Mouse (Mus musculus) stomach, embryonic 14.5 days (tissue): ENCODE results near the gene Robo1. TPM values are rescaled to one million over a fixed set of nuclear protein-coding genes. Genes with fewer than 3 reads are reported as not detected.
A peak's percentile ranks its signal among the peaks of the same experiment; 100 is the strongest.

ENCODE experiments used
- ATAC-seq: fragments of 200-750 bp; cut with Nextera tagmentation; 2 replicates; pipeline ENCODE4 v1.8.0; 2017; ENCODE audit warnings: low read depth, moderate TSS enrichment; ENCODE audit not compliant: insufficient number of reproducible peaks, insufficient read depth, low FRiP score
- H3K27ac ChIP-seq: fragments of 300-500 bp; sonication (generic); 2 replicates; pipeline ENCODE4 v1.5.1; 2014; ENCODE audit warnings: mild to moderate bottlenecking, low read length, moderate library complexity, mixed read lengths
- H3K27me3 ChIP-seq: fragments of 300-500 bp; sonication (generic); 2 replicates; pipeline ENCODE4 v1.6.1; 2014; ENCODE audit warnings: low read length, control low read depth, mixed read lengths; ENCODE audit not compliant: control insufficient read depth, insufficient read depth
- H3K36me3 ChIP-seq: fragments of 300-500 bp; sonication (generic); 2 replicates; pipeline ENCODE4 v1.6.1; 2014; ENCODE audit warnings: mild to moderate bottlenecking, control low read depth, low read length, moderate library complexity, mixed read lengths; ENCODE audit not compliant: control insufficient read depth, insufficient read depth
- H3K4me1 ChIP-seq: fragments of 300-500 bp; sonication (generic); 2 replicates; pipeline ENCODE4 v1.6.1; 2014; ENCODE audit warnings: low read length, control low read depth, mixed read lengths; ENCODE audit not compliant: control insufficient read depth, insufficient read depth
- H3K4me2 ChIP-seq: fragments of 300-500 bp; sonication (generic); replicated peaks from 2 replicates; pipeline ENCODE4 v1.6.1; 2014; ENCODE audit warnings: low read depth, low read length, control low read depth
- H3K4me3 ChIP-seq: fragments of 300-500 bp; sonication (generic); 2 replicates; pipeline ENCODE4 v1.5.1; 2014; ENCODE audit warnings: low read depth, low read length, control low read depth
- H3K9ac ChIP-seq: fragments of 300-500 bp; sonication (generic); replicated peaks from 2 replicates; pipeline ENCODE4 v1.6.1; 2014; ENCODE audit warnings: low read depth, mild to moderate bottlenecking, control low read depth, low read length, moderate library complexity, mixed read lengths
- H3K9me3 ChIP-seq: fragments of 300-500 bp; sonication (generic); 2 replicates; pipeline ENCODE4 v1.6.1; 2016; ENCODE audit warnings: low read depth, low read length, control low read depth; ENCODE audit not compliant: control insufficient read depth
- WGBS: fragments of 180-500 bp; shearing (Covaris S2); extraction: QIAGEN DNeasy Blood & Tissue Kit; methylation state at CpG from one replicate; pipeline ENCODE4 v1.1.7; 2014; 5-methylcytosine and 5-hydroxymethylcytosine counted together
- polyA plus RNA-seq: library from polyadenylated mRNA; unstranded; fragments of >200 nt; fragmentation: Nextera tagmentation; extraction: Ambion mirVana; gene quantifications from 2 replicates; pipeline ENCODE4 v1.2.1, GENCODE M21; 2014

Robo1 gene
- polyA plus RNA-seq, 1 experiment from 2014 or later = 37.5 TPM

DNA sequence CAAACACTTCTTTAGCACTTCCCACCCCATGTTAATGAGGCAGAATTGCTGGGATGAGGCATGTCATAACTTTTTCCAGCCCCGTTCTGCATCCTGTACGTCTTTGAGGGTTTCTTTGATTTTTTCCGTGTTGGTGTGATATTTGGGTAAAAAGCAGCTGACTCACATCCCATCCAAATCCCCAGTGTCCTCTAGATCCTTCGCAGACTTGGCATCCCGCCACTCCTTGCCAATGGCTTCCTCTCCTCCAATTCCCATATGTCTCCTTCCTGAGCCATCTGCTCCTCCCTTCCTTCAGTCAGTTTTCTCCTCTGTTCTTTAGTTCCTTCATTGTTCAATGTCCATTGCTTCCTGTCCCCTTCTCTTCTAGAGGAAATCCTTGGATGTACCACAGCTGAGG lies 605.0 kb downstream of the Robo1 start:
- Histone ChIP-seq H3K4me3 (no peak overlapping the region), H3K36me3 (no peaks in the 10 kb centered on the region), H3K4me1 (no peaks in the 10 kb centered on the region), H3K27ac (no peak overlapping the region), H3K27me3 (no peaks in the 10 kb centered on the region), H3K9ac (no peak overlapping the region), H3K4me2 (no peak overlapping the region), H3K9me3 (no peaks in the 10 kb centered on the region)
- WGBS = 49% methylated on average over 5 of the region's 5 CpGs
- ATAC-seq = no peak

DNA sequence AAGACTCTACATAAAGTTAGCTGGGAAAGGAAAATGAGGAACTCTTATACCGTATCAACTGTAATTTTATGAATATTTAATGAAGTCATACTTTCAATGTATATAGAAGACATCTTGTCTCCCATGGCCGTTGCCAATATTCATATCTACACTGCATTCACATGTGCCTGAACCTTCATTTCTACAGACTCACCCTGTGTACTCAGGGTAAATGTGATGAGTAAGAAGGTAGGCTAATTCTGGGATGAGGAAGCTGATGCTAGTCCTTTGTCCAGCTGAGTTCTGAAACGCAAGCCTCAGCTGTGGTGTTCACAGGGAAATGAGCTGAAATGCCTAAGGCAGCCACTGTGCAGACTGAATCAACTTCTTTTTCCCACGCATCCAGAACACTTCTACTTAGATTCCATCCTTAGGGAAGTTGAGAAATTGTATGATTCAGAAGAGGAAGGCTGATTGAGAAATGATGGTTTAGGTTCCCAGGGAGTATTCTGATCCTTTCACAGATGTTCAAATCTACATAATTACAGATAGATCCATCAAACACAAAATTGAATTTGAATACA lies 606.0 kb downstream of the Robo1 start:
- Histone ChIP-seq H3K4me1 (no peaks in the 10 kb centered on the region), H3K9me3 (no peaks in the 10 kb centered on the region), H3K4me2 (no peak overlapping the region), H3K27me3 (no peaks in the 10 kb centered on the region), H3K36me3 (no peaks in the 10 kb centered on the region), H3K4me3 (no peak overlapping the region), H3K27ac (no peak overlapping the region), H3K9ac (no peak overlapping the region)
- 86% methylated on average over 4 of the region's 4 CpGs for WGBS
- ATAC-seq = no peak

DNA sequence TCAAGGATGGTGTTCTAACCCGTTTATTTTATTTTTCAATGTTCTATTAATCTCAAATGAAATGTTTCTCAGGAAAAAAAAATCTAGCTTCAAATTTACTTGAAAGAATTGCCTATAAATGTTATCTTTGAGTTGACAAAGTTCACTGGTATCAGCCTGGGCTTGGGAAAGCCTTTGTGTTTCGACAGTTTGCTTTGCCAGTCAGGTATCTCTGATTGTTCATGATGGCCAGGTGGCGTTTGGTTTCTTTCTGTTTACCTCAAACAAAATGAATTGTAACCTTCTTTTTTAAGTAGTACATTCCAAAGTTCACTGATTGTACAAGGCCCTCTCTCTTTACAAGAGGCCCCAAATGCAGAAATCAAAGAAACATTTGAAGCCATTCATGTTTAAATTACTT lies 611.9 kb downstream of the Robo1 start:
- Histone ChIP-seq H3K36me3 (no peaks in the 10 kb centered on the region), H3K4me1 (peaks cover 18% of the 10 kb centered on the region; the same call in 1 of the 2 replicates), H3K27me3 (no peaks in the 10 kb centered on the region), H3K9ac (no peak overlapping the region), H3K4me2 (no peak overlapping the region), H3K4me3 (no peak overlapping the region), H3K9me3 (no peaks in the 10 kb centered on the region), H3K27ac (no peak overlapping the region)
- 55% methylated on average over 3 of the region's 3 CpGs for WGBS
- peak; percentile 69 for ATAC-seq

DNA sequence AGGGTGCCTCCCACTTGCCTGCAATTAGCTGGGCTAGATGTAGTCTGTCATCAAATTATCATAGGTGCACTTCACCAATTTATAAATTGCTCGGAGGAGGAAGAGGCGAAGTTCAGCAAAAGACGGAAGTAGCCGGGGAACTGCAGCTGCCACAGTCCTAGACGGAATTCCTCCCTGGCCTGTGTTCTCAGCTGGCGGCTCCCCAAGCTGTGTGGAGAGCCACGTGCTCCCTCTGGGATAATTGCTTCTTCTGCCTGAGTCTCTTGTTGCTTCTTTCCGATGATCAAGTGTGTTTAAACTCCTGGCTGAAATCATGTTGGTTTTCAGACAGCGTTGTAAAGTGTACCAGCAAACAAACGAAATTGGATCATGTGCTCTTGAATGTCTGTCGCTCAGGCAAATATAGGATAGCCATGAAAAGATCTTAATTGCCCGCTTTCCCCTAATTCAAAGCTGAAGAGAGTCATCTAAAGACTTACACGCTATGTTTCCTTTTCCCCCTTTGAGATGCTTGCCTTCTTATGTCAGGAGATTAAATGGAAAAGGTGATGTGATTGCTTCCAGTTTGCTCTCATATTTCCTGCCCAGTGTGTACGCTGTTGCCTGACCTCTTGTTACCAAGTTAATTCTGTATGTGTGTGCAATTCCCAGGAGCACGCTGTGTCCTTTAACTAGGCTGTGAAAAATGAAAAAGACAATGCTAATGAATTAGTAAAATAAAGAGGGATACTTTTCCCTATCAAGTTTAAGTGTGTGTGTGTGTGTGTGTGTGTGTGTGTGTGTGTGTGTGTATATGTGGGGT lies 616.5 kb downstream of the Robo1 start:
- Histone ChIP-seq H3K4me2 (peak overlapping the region; percentile 37), H3K27ac (no peak overlapping the region), H3K9ac (no peak overlapping the region), H3K9me3 (no peaks in the 10 kb centered on the region), H3K4me1 (peaks cover 32% of the 10 kb centered on the region), H3K36me3 (no peaks in the 10 kb centered on the region), H3K4me3 (no peak overlapping the region), H3K27me3 (no peaks in the 10 kb centered on the region)
- peak; percentile 87; the same call in 1 of the 2 replicates for ATAC-seq
- 20% methylated on average over 15 of the region's 15 CpGs for WGBS

DNA sequence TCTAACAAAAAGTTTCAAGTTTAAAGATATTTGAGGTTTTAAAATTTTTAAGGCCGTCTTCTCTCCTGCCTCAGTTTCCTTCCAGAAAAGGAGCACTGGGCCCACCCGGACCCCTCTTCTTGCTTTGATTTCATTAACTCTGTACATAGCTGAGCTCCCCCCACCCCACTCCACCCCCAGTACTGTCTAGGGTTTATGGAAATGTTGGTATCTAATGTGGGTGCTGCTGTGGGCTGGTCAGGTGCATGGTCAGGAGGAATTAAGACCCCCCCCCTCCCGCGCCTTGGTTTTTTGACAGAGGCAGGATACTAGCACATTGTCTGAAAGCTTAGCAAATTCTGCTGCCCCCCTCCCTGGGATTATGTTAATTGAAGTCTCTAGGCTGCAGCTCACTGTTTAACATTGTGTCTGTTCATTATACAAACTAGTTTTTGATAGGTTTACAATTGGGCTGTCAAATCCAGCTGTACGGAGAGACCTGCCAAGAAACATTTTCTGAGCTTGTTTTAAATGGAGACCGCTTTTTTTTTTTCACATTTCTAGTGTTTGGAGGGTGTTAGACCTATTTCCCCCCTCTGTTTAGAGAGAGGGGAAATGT lies 620.5 kb downstream of the Robo1 start:
- Histone ChIP-seq H3K9me3 (no peaks in the 10 kb centered on the region), H3K9ac (no peak overlapping the region), H3K36me3 (no peaks in the 10 kb centered on the region; the same call in 1 of the 2 replicates), H3K4me2 (peak overlapping the region; percentile 6; the same call in 1 of the 2 replicates), H3K27me3 (no peaks in the 10 kb centered on the region), H3K27ac (no peak overlapping the region), H3K4me3 (no peak overlapping the region), H3K4me1 (peaks cover 29% of the 10 kb centered on the region)
- 46% methylated on average over 6 of the region's 6 CpGs for WGBS
- ATAC-seq = no peak; the same call in 1 of the 2 replicates

DNA sequence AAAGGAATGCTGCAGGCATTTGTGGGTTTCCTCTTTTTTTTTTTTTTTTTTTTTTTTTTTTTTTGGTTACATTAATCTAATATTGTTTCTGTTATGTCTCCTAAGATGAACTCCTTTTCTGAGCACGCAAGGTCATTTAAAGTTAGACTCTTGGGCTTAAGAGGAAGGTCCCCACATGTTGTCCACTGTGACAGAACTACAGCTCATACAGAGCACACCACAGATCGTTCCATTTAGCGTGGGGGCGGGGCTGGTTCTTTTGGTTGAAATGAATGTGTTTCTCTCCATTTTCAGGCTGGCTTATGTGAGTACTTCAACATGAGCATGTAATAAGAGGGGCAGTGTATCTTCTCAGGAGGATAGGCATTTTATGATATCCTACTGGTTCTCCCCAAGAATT lies 622.8 kb downstream of the Robo1 start:
- H3K27ac ChIP-seq = no peak overlapping the region
- no peak overlapping the region for H3K9ac ChIP-seq
- no peaks in the 10 kb centered on the region; the same call in 1 of the 2 replicates for H3K36me3 ChIP-seq
- no peak overlapping the region for H3K4me2 ChIP-seq
- H3K9me3 ChIP-seq = no peaks in the 10 kb centered on the region
- 49% methylated on average over 4 of the region's 4 CpGs for WGBS
- no peak overlapping the region for H3K4me3 ChIP-seq
- no peaks in the 10 kb centered on the region for H3K27me3 ChIP-seq
- peaks cover 17% of the 10 kb centered on the region for H3K4me1 ChIP-seq
- no peak for ATAC-seq

DNA sequence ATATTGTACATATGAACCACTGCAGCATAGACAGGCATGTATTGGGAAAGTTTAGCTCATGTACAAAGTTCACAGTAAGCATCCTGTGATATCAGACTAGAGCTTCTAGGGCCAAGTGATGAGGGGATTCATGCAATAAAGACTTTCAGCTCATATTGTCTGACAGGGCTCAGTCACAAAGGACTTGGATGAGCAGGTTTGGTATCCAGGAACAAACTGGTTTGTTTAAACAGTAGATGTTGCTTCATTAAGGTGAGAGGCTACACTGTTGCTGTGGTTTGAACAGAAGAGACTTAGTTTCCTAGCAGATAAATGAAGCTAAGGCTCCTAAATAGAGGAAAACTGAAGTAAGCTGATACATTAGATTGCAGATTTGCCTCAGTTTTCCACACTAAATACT lies 626.8 kb downstream of the Robo1 start:
- peaks cover 3% of the 10 kb centered on the region; the same call in 1 of the 2 replicates for H3K4me1 ChIP-seq
- no peak overlapping the region for H3K4me3 ChIP-seq
- H3K9ac ChIP-seq = no peak overlapping the region
- H3K27ac ChIP-seq = no peak overlapping the region
- H3K27me3 ChIP-seq = no peaks in the 10 kb centered on the region
- no peaks in the 10 kb centered on the region; the same call in 1 of the 2 replicates for H3K36me3 ChIP-seq
- ATAC-seq = no peak
- no peaks in the 10 kb centered on the region for H3K9me3 ChIP-seq
- no peak overlapping the region for H3K4me2 ChIP-seq

DNA sequence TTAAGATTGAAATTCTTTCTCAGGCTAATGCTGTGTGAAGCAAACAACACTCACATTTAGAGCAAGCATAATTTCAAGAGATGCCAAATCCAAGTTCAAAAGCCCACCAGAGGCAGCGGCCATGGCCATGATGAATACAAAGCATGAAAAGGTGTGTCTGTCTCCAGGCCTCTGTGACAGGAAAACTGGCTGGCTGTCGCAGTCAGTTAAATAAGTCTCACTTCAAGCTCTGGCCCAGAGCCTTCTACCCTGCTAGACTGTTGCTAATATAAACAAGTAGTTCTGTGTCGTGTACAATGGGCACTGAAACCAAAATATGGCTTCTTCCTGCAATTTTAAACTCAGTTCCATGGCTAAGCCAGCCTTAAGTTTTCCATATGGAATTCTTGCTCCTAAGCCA lies 629.1 kb downstream of the Robo1 start:
- no peak overlapping the region for H3K4me3 ChIP-seq
- ATAC-seq = no peak
- H3K4me1 ChIP-seq = no peaks in the 10 kb centered on the region; the same call in 1 of the 2 replicates
- no peak overlapping the region for H3K9ac ChIP-seq
- whole genome bisulfite sequencing = 44% methylated on average over 3 of the region's 3 CpGs
- no peak overlapping the region for H3K4me2 ChIP-seq
- H3K36me3 ChIP-seq = no peaks in the 10 kb centered on the region; the same call in 1 of the 2 replicates
- no peaks in the 10 kb centered on the region for H3K27me3 ChIP-seq
- no peak overlapping the region for H3K27ac ChIP-seq
- no peaks in the 10 kb centered on the region for H3K9me3 ChIP-seq
